Mouse (Mus musculus): ENCODE data around the gene Nsmce4a. TPM values are rescaled to one million over a fixed set of nuclear protein-coding genes. Genes with fewer than 3 reads are reported as not detected.
"Not testable (repeated sequence)": the region's sequence is repeated elsewhere in the genome, so short reads cannot be mapped to it uniquely, and the experiment has no call there.

Nsmce4a gene
- total and polyA plus RNA-seq, 3 experiments: 117 to 134 (median 129) TPM

GRCm38 (mm10) chr7:130597546-130597945 lies 24.6 kb upstream of the Nsmce4a start:
- no peak for TF ChIP-seq EP300 (IDR thresholded peaks at IDR 0.05; ENCODE audit: low read depth in 1 of 2, low read length in 2 of 2)
- TF ChIP-seq E2F4 (IDR thresholded peaks at IDR 0.05; ENCODE audit: borderline replicate concordance, low read depth, low read length): no peak
- no peak for TF ChIP-seq MAX (IDR thresholded peaks at IDR 0.05; ENCODE audit: low read length)
- TF ChIP-seq ETS1 (IDR thresholded peaks at IDR 0.05; ENCODE audit: low read depth, low read length): no peak
- TF ChIP-seq MAZ (IDR thresholded peaks at IDR 0.05; ENCODE audit: low read depth, low read length): no peak
- TF ChIP-seq ZNF384 (IDR thresholded peaks at IDR 0.05; ENCODE audit: low read depth, low read length): no peak
- TF ChIP-seq POLR2A (IDR thresholded peaks at IDR 0.05; ENCODE audit: control insufficient read depth in 1 of 2, insufficient read depth in 1 of 2, low read depth in 1 of 2, low read length in 2 of 2, poor library complexity in 1 of 2): no peak
- no peak for TF ChIP-seq MYC (IDR thresholded peaks at IDR 0.05; ENCODE audit: low read depth, low read length)
- no peak for TF ChIP-seq RAD21 (IDR thresholded peaks at IDR 0.05; ENCODE audit: low read depth, low read length)
- TF ChIP-seq NELFE (IDR thresholded peaks at IDR 0.05; ENCODE audit: low read depth, low read length): no peak
- TF ChIP-seq ZKSCAN1 (IDR thresholded peaks at IDR 0.05; ENCODE audit: low read depth, low read length): no peak
- no peak for TF ChIP-seq GABPA (IDR thresholded peaks at IDR 0.05; ENCODE audit: low read depth, low read length)
- no peak for TF ChIP-seq JUND (IDR thresholded peaks at IDR 0.05; ENCODE audit: low read depth, low read length)
- no peak for TF ChIP-seq TAL1 (IDR thresholded peaks at IDR 0.05; ENCODE audit: low read length)
- no peak for TF ChIP-seq ZC3H11A (IDR thresholded peaks at IDR 0.05; ENCODE audit: low read depth, low read length)
- no peak for TF ChIP-seq RCOR1 (IDR thresholded peaks at IDR 0.05; ENCODE audit: low read depth, low read length)
- TF ChIP-seq MXI1 (IDR thresholded peaks at IDR 0.05; ENCODE audit: low read depth, low read length): no peak
- Histone ChIP-seq H3K4me3 (ENCODE audit: control insufficient read depth in 1 of 2, insufficient read depth in 1 of 2, low read depth in 2 of 2, low read length in 2 of 2) (no peak overlapping the region), H3K4me1 (ENCODE audit: control insufficient read depth in 1 of 2, insufficient read depth in 2 of 2, low read length in 2 of 2) (peaks cover 0 to 3% of the 10 kb centered on the region in 2 experiments; a peak in 1 of 4 replicates), H3K27ac (ENCODE audit: control insufficient read depth, low read depth, low read length) (no peak overlapping the region), H3K79me2 (ENCODE audit: control insufficient read depth, insufficient read depth, low read length, poor library complexity) (no peaks in the 10 kb centered on the region), H3K27me3 (ENCODE audit: control insufficient read depth in 1 of 2, insufficient read depth in 2 of 2, low read length in 2 of 2) (no peaks in the 10 kb centered on the region), H3K9me3 (replicated peaks; ENCODE audit: insufficient read depth, low read length) (no peaks in the 10 kb centered on the region), H3K9ac (ENCODE audit: control insufficient read depth, low read depth, low read length, poor library complexity, severe bottlenecking) (no peak overlapping the region), H3K36me3 (ENCODE audit: control insufficient read depth in 1 of 2, insufficient read depth in 2 of 2, low read length in 2 of 2) (no peaks in the 10 kb centered on the region)
- DNase-seq (ENCODE audit: low read depth, low spot score): no peak

DNA sequence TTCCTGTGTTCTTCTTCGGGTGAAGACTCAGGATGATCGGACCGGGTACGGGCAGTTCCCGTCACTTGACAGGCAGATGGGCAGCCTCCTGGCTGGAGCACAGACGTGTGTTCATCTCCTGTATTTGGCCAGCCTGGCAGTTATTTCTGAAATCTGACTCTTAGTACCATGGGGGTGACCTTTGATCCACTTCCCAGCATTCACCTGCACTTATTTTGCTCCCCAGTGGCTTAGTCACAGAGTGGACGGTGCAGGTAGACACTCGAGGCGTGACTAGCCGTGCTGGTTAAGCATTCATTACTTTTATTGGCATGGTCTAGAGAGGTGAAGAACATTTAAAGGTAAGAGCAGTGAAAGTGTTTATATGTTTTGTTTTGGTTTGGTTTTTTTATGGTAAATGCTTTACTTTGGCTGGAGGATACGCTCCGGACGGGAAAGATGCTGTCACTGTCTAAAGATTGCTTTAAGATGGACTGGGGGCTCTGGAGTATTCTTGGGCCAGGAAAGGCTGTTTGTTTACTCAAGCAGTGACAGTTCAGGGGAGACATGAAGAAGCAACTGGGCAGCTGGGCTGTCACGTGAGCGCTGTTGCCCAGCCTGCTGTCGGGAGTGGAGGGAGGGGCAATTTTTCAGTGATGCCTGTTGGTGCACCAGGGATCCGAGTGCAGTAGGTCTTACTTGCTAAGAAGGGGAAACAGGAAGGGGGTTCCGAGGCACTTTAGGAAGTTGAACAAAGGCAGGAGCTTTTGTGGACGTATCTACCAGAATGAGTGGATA lies 23.3 kb upstream of the Nsmce4a start:
- not testable (repeated sequence) for H3K9me3 ChIP-seq (replicated peaks; ENCODE audit: insufficient read depth, low read length); H3K27me3 ChIP-seq (ENCODE audit: control insufficient read depth in 1 of 2, insufficient read depth in 2 of 2, low read length in 2 of 2); H3K79me2 ChIP-seq (ENCODE audit: control insufficient read depth, insufficient read depth, low read length, poor library complexity); H3K36me3 ChIP-seq (ENCODE audit: control insufficient read depth in 1 of 2, insufficient read depth in 2 of 2, low read length in 2 of 2); H3K27ac ChIP-seq (ENCODE audit: control insufficient read depth, low read depth, low read length); DNase-seq (ENCODE audit: low read depth, low spot score); H3K4me1 ChIP-seq (ENCODE audit: control insufficient read depth in 1 of 2, insufficient read depth in 2 of 2, low read length in 2 of 2); H3K4me3 ChIP-seq (ENCODE audit: control insufficient read depth in 1 of 2, insufficient read depth in 1 of 2, low read depth in 2 of 2, low read length in 2 of 2); H3K9ac ChIP-seq (ENCODE audit: control insufficient read depth, low read depth, low read length, poor library complexity, severe bottlenecking)

DNA sequence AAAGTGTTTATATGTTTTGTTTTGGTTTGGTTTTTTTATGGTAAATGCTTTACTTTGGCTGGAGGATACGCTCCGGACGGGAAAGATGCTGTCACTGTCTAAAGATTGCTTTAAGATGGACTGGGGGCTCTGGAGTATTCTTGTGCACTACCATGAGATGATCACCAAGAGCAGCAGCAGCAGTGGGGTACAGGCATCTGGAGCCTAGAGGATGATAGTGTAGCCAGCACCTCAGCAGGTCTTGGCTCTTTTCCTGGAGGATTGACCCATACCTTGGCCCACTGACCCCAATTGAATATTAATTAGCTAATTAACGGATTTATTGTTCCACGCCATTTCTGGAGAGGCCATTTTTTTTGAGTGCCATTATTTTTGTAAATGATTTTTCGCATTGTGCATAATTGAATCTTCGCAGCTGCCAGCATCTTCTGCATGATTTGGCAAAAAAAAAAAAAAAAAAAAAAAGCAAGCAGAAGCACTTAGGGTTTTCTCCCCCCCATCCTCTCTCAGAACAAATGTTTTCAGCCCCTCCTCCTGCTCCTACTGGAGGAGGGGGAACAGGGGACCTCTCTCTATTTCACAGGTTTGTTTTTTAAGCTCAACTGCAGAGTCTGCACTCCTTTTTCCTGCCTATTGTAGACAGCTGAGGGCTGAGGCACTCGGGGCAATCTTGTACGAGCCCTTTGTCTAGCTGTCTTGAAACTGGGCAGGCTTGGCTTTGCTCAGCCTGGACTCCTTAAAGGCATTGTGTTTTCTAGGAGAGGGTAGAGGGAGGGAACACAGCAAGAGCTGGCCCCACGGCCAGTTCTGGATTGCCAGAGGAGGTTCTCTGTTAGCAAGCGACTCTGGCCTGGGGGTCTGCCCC lies 20.7 kb upstream of the Nsmce4a start:
- not testable (repeated sequence) for H3K27ac ChIP-seq (ENCODE audit: control insufficient read depth, low read depth, low read length); DNase-seq (ENCODE audit: low read depth, low spot score); H3K4me1 ChIP-seq (ENCODE audit: control insufficient read depth in 1 of 2, insufficient read depth in 2 of 2, low read length in 2 of 2); H3K9ac ChIP-seq (ENCODE audit: control insufficient read depth, low read depth, low read length, poor library complexity, severe bottlenecking); H3K79me2 ChIP-seq (ENCODE audit: control insufficient read depth, insufficient read depth, low read length, poor library complexity); H3K27me3 ChIP-seq (ENCODE audit: control insufficient read depth in 1 of 2, insufficient read depth in 2 of 2, low read length in 2 of 2); H3K36me3 ChIP-seq (ENCODE audit: control insufficient read depth in 1 of 2, insufficient read depth in 2 of 2, low read length in 2 of 2); H3K4me3 ChIP-seq (ENCODE audit: control insufficient read depth in 1 of 2, insufficient read depth in 1 of 2, low read depth in 2 of 2, low read length in 2 of 2); H3K9me3 ChIP-seq (replicated peaks; ENCODE audit: insufficient read depth, low read length)

- not testable (repeated sequence) for DNase-seq (ENCODE audit: low read depth, low spot score); H3K36me3 ChIP-seq (ENCODE audit: control insufficient read depth in 1 of 2, insufficient read depth in 2 of 2, low read length in 2 of 2); H3K79me2 ChIP-seq (ENCODE audit: control insufficient read depth, insufficient read depth, low read length, poor library complexity); H3K4me1 ChIP-seq (ENCODE audit: control insufficient read depth in 1 of 2, insufficient read depth in 2 of 2, low read length in 2 of 2); H3K27ac ChIP-seq (ENCODE audit: control insufficient read depth, low read depth, low read length); H3K27me3 ChIP-seq (ENCODE audit: control insufficient read depth in 1 of 2, insufficient read depth in 2 of 2, low read length in 2 of 2); H3K9me3 ChIP-seq (replicated peaks; ENCODE audit: insufficient read depth, low read length); H3K4me3 ChIP-seq (ENCODE audit: control insufficient read depth in 1 of 2, insufficient read depth in 1 of 2, low read depth in 2 of 2, low read length in 2 of 2); H3K9ac ChIP-seq (ENCODE audit: control insufficient read depth, low read depth, low read length, poor library complexity, severe bottlenecking)
These were observed 20.1 kb upstream of the Nsmce4a start for GRCm38 (mm10) chr7:130592975-130593374.

Data from MEL (cell line).